Mouse (Mus musculus) liver, adult 2 months (tissue): Measurements from ENCODE around the gene Arhgef2.

Source experiments
- CTCF ChIP-seq: fragments of 200-500 bp; IDR thresholded peaks from 2 replicates; pipeline ENCODE4 v1.5.1; 2011; ENCODE audit warnings: low read depth, low read length, control low read depth
- POLR2A ChIP-seq: fragments of 200-500 bp; IDR thresholded peaks from 2 replicates; pipeline ENCODE4 v1.6.1; 2011; ENCODE audit warnings: low read length, control low read depth; ENCODE audit not compliant: insufficient read depth; ENCODE audit errors: extremely low read depth

GRCm38 (mm10) chr3:88578498-88579424 is 27.0 kb upstream of the Arhgef2 start:
- TF ChIP-seq POLR2A (no peak), CTCF (no peak)
